Mouse (Mus musculus): ENCODE results near the gene Gm36210. TPM values are rescaled to one million over a fixed set of nuclear protein-coding genes. Genes with fewer than 3 reads are reported as not detected.

Gene Gm36210
- total and polyA plus RNA-seq, 3 experiments, result 0.15 to 0.97 TPM; not detected in 1

DNA sequence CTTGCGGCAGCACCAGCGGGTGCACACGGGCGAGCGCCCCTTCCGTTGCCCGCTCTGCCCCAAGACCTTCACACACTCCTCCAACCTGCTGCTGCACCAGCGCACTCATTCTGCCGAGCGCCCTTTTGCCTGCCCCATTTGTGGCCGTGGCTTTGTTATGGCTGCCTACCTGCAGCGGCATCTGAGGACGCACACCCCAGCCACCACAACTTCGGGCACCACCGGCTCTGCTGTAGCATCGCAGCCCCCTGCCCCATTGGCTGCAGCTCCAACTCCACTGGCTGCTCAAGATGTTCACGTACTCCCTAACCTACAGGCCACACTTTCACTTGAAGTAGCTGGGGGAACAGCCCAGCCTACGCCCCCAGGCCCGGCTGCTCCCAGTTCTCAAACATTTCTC is 14.2 kb upstream of the Gm36210 start:
- H3K27me3 ChIP-seq (ENCODE audit: control insufficient read depth in 1 of 2, insufficient read depth in 2 of 2, low read length in 2 of 2), result no peaks in the 10 kb centered on the region
- no peak overlapping the region for H3K9ac ChIP-seq (ENCODE audit: control insufficient read depth, low read depth, low read length, poor library complexity, severe bottlenecking)
- H3K9me3 ChIP-seq (replicated peaks; ENCODE audit: insufficient read depth, low read length), result no peaks in the 10 kb centered on the region
- DNase-seq (ENCODE audit: low read depth, low spot score), result no peak
- TF ChIP-seq ZC3H11A (IDR thresholded peaks at IDR 0.05; ENCODE audit: low read depth, low read length), result no peak
- TF ChIP-seq UBTF (IDR thresholded peaks at IDR 0.05; ENCODE audit: borderline replicate concordance, insufficient read depth, low read depth, low read length), result no peak
- no peak for TF ChIP-seq BHLHE40 (IDR thresholded peaks at IDR 0.05; ENCODE audit: borderline replicate concordance, low read depth, low read length)
- no peak for TF ChIP-seq CHD2 (IDR thresholded peaks at IDR 0.05; ENCODE audit: low read length)
- TF ChIP-seq MYB (IDR thresholded peaks at IDR 0.05; ENCODE audit: low read depth, low read length), result no peak
- TF ChIP-seq ZKSCAN1 (IDR thresholded peaks at IDR 0.05; ENCODE audit: low read depth, low read length), result no peak
- no peak for TF ChIP-seq E2F4 (IDR thresholded peaks at IDR 0.05; ENCODE audit: borderline replicate concordance, low read depth, low read length)
- H3K79me2 ChIP-seq (ENCODE audit: control insufficient read depth, insufficient read depth, low read length, poor library complexity), result peaks cover 4% of the 10 kb centered on the region; the same call in 1 of the 2 replicates
- peaks cover 0 to 4% of the 10 kb centered on the region in 2 experiments; a peak in 2 of 4 replicates for H3K36me3 ChIP-seq (ENCODE audit: control insufficient read depth in 1 of 2, insufficient read depth in 2 of 2, low read length in 2 of 2)
- no peak overlapping the region for H3K4me3 ChIP-seq (ENCODE audit: control insufficient read depth in 1 of 2, insufficient read depth in 1 of 2, low read depth in 2 of 2, low read length in 2 of 2)
- no peaks in the 10 kb centered on the region for H3K4me1 ChIP-seq (ENCODE audit: control insufficient read depth in 1 of 2, insufficient read depth in 2 of 2, low read length in 2 of 2)
- no peak overlapping the region for H3K27ac ChIP-seq (ENCODE audit: control insufficient read depth, low read depth, low read length)

DNA sequence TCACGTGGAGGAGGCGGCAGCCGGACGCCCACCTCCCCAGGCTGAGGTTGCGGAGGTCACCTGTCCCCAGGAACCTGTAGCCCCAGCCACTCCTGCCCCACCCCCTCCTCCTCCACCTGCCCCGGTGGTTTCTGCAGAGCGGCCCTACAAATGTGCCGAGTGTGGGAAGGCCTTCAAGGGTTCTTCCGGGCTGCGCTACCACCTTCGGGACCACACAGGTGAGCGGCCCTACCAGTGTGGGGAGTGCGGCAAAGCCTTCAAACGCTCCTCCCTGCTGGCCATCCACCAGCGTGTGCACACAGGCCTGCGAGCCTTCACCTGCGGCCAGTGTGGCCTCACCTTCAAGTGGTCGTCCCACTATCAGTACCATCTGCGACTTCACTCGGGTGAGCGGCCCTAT is 13.7 kb upstream of the Gm36210 start:
- no peak overlapping the region for H3K4me3 ChIP-seq (ENCODE audit: control insufficient read depth in 1 of 2, insufficient read depth in 1 of 2, low read depth in 2 of 2, low read length in 2 of 2)
- no peaks in the 10 kb centered on the region for H3K27me3 ChIP-seq (ENCODE audit: control insufficient read depth in 1 of 2, insufficient read depth in 2 of 2, low read length in 2 of 2)
- no peak for TF ChIP-seq MAX (IDR thresholded peaks at IDR 0.05; ENCODE audit: low read length)
- no peak for TF ChIP-seq MEF2A (IDR thresholded peaks at IDR 0.05; ENCODE audit: extremely low read depth, insufficient replicate concordance, low read depth, low read length, poor library complexity, severe bottlenecking)
- TF ChIP-seq SMC3 (IDR thresholded peaks at IDR 0.05; ENCODE audit: low read depth, low read length), result no peak
- no peak for TF ChIP-seq JUND (IDR thresholded peaks at IDR 0.05; ENCODE audit: low read depth, low read length)
- no peak for TF ChIP-seq HCFC1 (IDR thresholded peaks at IDR 0.05; ENCODE audit: low read depth, low read length)
- no peak for TF ChIP-seq CTCF (IDR thresholded peaks at IDR 0.05 in 2 of 3, conservative IDR thresholded peaks at IDR 0.05 in 1 of 3; ENCODE audit: control insufficient read depth in 1 of 3, insufficient read depth in 1 of 3, low read depth in 2 of 3, low read length in 3 of 3, poor library complexity in 1 of 3, severe bottlenecking in 1 of 3)
- no peak for TF ChIP-seq EP300 (IDR thresholded peaks at IDR 0.05; ENCODE audit: low read depth in 1 of 2, low read length in 2 of 2)
- TF ChIP-seq CHD2 (IDR thresholded peaks at IDR 0.05; ENCODE audit: low read length), result no peak
- TF ChIP-seq SIN3A (IDR thresholded peaks at IDR 0.05; ENCODE audit: low read length), result no peak
- TF ChIP-seq CHD1 (IDR thresholded peaks at IDR 0.05; ENCODE audit: low read depth, low read length), result no peak
- no peak for TF ChIP-seq GATA1 (IDR thresholded peaks at IDR 0.05; ENCODE audit: low read depth, low read length)
- no peak for TF ChIP-seq ZC3H11A (IDR thresholded peaks at IDR 0.05; ENCODE audit: low read depth, low read length)
- no peak overlapping the region for H3K9ac ChIP-seq (ENCODE audit: control insufficient read depth, low read depth, low read length, poor library complexity, severe bottlenecking)
- H3K79me2 ChIP-seq (ENCODE audit: control insufficient read depth, insufficient read depth, low read length, poor library complexity), result peaks cover 6% of the 10 kb centered on the region
- H3K9me3 ChIP-seq (replicated peaks; ENCODE audit: insufficient read depth, low read length), result no peaks in the 10 kb centered on the region
- H3K36me3 ChIP-seq (ENCODE audit: control insufficient read depth in 1 of 2, insufficient read depth in 2 of 2, low read length in 2 of 2), result peaks cover 0 to 4% of the 10 kb centered on the region in 2 experiments; a peak in 2 of 4 replicates
- no peak for DNase-seq (ENCODE audit: low read depth, low spot score)
- H3K27ac ChIP-seq (ENCODE audit: control insufficient read depth, low read depth, low read length), result no peak overlapping the region
- H3K4me1 ChIP-seq (ENCODE audit: control insufficient read depth in 1 of 2, insufficient read depth in 2 of 2, low read length in 2 of 2), result no peaks in the 10 kb centered on the region

Data from MEL (cell line).